Mouse (Mus musculus) midbrain, embryonic 14.5 days (tissue): ENCODE results near the gene Slc22a6. TPM values are rescaled to one million over a fixed set of nuclear protein-coding genes. Genes with fewer than 3 reads are reported as not detected.

Experiments used
- ATAC-seq: fragments of 200-750 bp; cut with Nextera tagmentation; 2 replicates; pipeline ENCODE4 v1.8.0; 2017; ENCODE audit warnings: moderate number of reproducible peaks, moderate library complexity; ENCODE audit not compliant: low FRiP score, low TSS enrichment
- DNase-seq: peaks from one replicate; pipeline ENCODE4 v3.0.0-alpha.2; 2015
- H3K27ac ChIP-seq: fragments of 300-500 bp; sonication (generic); replicated peaks from 2 replicates; pipeline ENCODE4 v1.5.1; 2014; ENCODE audit warnings: mild to moderate bottlenecking, low read depth, low read length, moderate library complexity
- H3K27me3 ChIP-seq: fragments of 300-500 bp; sonication (generic); 2 replicates; pipeline ENCODE4 v1.6.1; 2014; ENCODE audit warnings: low read length, control low read depth, mixed read lengths; ENCODE audit not compliant: control insufficient read depth, insufficient read depth
- H3K36me3 ChIP-seq: fragments of 300-500 bp; sonication (generic); 2 replicates; pipeline ENCODE4 v1.6.1; 2014; ENCODE audit warnings: low read length, control low read depth; ENCODE audit not compliant: control insufficient read depth, insufficient read depth
- H3K4me1 ChIP-seq: fragments of 300-500 bp; sonication (generic); 2 replicates; pipeline ENCODE4 v1.6.1; 2014; ENCODE audit warnings: mild to moderate bottlenecking, antibody characterized with exemption, low read length, control low read depth; ENCODE audit not compliant: control insufficient read depth, insufficient read depth
- H3K4me2 ChIP-seq: fragments of 300-500 bp; sonication (generic); 2 replicates; pipeline ENCODE4 v1.6.1; 2014; ENCODE audit warnings: mild to moderate bottlenecking, low read length, moderate library complexity
- H3K4me3 ChIP-seq: fragments of 300-500 bp; sonication (generic); replicated peaks from 2 replicates; pipeline ENCODE4 v1.5.1; 2014; ENCODE audit warnings: low read depth, low read length
- H3K9ac ChIP-seq: fragments of 300-500 bp; sonication (generic); replicated peaks from 2 replicates; pipeline ENCODE4 v1.6.1; 2014; ENCODE audit warnings: mild to moderate bottlenecking, low read length, moderate library complexity
- H3K9me3 ChIP-seq: fragments of 300-500 bp; sonication (generic); 2 replicates; pipeline ENCODE4 v1.6.1; 2016; ENCODE audit warnings: low read length, control low read depth, mixed read lengths; ENCODE audit not compliant: control insufficient read depth
- WGBS: fragments of 180-500 bp; shearing (Covaris S2); extraction: QIAGEN DNeasy Blood & Tissue Kit; methylation state at CpG from one replicate; pipeline ENCODE4 v1.1.7; 2014; 5-methylcytosine and 5-hydroxymethylcytosine counted together
- polyA plus RNA-seq: library from polyadenylated mRNA; unstranded; fragments of >200 nt; fragmentation: Nextera tagmentation; extraction: Ambion mirVana; gene quantifications from 2 replicates; pipeline ENCODE4 v1.2.1, GENCODE M21; 2014

Gene Slc22a6
- polyA plus RNA-seq, 1 experiment from 2014 or later, result 8.0 TPM

DNA sequence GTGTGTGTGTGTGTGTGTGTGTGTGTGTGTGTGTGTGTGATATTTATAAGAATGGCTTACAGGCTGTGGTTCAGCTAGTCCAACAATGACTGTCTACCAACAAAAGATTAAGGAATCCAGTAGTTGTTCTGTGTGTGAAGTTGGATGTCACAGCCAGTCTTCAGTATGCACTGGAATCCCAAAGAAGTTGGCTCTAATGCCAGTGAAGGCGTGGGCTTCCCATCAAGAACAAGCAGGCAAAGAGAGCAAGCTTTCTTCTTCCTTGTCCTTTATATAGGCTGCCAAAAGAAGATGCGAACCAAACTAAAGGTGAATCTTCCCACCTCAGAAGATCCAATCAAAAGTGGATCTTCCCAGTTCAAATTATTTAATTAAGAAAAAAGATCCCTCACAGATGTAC lies 31.9 kb upstream of the Slc22a6 start:
- WGBS, result 79% methylated on average over 2 of the region's 2 CpGs
- no peak overlapping the region for H3K4me2 ChIP-seq
- no peaks in the 10 kb centered on the region for H3K27me3 ChIP-seq
- no peaks in the 10 kb centered on the region for H3K9me3 ChIP-seq
- DNase-seq (no peak), ATAC-seq (no peak)
- no peak overlapping the region for H3K27ac ChIP-seq
- no peak overlapping the region for H3K4me3 ChIP-seq
- no peaks in the 10 kb centered on the region for H3K36me3 ChIP-seq
- H3K4me1 ChIP-seq, result no peaks in the 10 kb centered on the region
- H3K9ac ChIP-seq, result no peak overlapping the region

DNA sequence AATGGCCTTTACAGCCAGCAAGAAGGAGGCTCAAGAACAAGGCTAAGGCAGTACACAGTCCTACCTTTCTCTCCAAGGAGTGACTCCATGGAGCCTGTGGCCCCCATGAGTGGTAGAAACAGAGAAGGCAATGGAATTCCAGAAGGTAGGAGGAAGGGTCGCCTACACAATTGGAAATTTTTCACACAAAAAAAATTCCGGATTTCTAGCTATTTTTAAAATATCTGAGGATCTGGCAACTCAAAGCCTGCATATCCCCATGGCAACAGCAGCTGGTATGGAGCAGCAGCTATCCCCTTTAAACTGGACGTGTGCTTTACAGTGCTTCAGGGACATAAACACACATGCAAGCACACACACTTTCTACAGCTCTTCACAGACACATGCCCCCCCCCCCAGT lies 31.5 kb upstream of the Slc22a6 start:
- Histone ChIP-seq H3K9me3 (no peaks in the 10 kb centered on the region), H3K27me3 (no peaks in the 10 kb centered on the region), H3K4me3 (no peak overlapping the region), H3K36me3 (no peaks in the 10 kb centered on the region), H3K4me1 (no peaks in the 10 kb centered on the region), H3K9ac (no peak overlapping the region), H3K4me2 (no peak overlapping the region), H3K27ac (no peak overlapping the region)
- WGBS, result 52% methylated on average over 3 of the region's 3 CpGs
- no peak for DNase-seq
- no peak for ATAC-seq

- no peak overlapping the region for H3K4me2 ChIP-seq
- H3K9ac ChIP-seq, result no peak overlapping the region
- H3K4me1 ChIP-seq, result no peaks in the 10 kb centered on the region
- WGBS, result 58% methylated on average over 1 of the region's 1 CpGs
- no peaks in the 10 kb centered on the region for H3K9me3 ChIP-seq
- DNase-seq, result no peak
- no peaks in the 10 kb centered on the region for H3K36me3 ChIP-seq
- no peaks in the 10 kb centered on the region for H3K27me3 ChIP-seq
- no peak overlapping the region for H3K27ac ChIP-seq
- ATAC-seq, result no peak
- no peak overlapping the region for H3K4me3 ChIP-seq
Measured at GRCm38 (mm10) chr19:8587315-8587714, 30.5 kb upstream of the Slc22a6 start.

- no peak within 1 kb of the TSS for H3K4me3 ChIP-seq
- H3K27ac ChIP-seq, result peak within 1 kb of the TSS; percentile 37; the same call in 1 of the 2 replicates
- H3K36me3 ChIP-seq, result no peaks in the 10 kb centered on the region
- ATAC-seq, result no peak
- H3K4me2 ChIP-seq, result no peak within 1 kb of the TSS
- H3K4me1 ChIP-seq, result peaks cover 4% of the 10 kb centered on the region; the same call in 1 of the 2 replicates
- H3K9ac ChIP-seq, result no peak within 1 kb of the TSS; the same call in 1 of the 2 replicates
- no peaks in the 10 kb centered on the region for H3K9me3 ChIP-seq
- WGBS, result 60% methylated on average over 8 of the region's 8 CpGs
- DNase-seq, result no peak
- H3K27me3 ChIP-seq, result no peaks in the 10 kb centered on the region
Measured at GRCm38 (mm10) chr19:8590954-8591353, 26.9 kb upstream of the Slc22a6 start, which contains the start of gene Slc22a8. Gene Slc22a8 (plus strand): TSS chr19:8591254.

GRCm38 (mm10) chr19:8592155-8592554 lies 25.7 kb upstream of the Slc22a6 start:
- Histone ChIP-seq H3K4me3 (no peak overlapping the region), H3K4me2 (no peak overlapping the region), H3K9me3 (no peaks in the 10 kb centered on the region), H3K27me3 (no peaks in the 10 kb centered on the region), H3K27ac (no peak overlapping the region), H3K9ac (no peak overlapping the region), H3K36me3 (no peaks in the 10 kb centered on the region), H3K4me1 (peaks cover 4% of the 10 kb centered on the region; the same call in 1 of the 2 replicates)
- ATAC-seq (no peak), DNase-seq (no peak)
- WGBS, result 69% methylated on average over 2 of the region's 2 CpGs

- Histone ChIP-seq H3K4me2 (no peak overlapping the region), H3K27ac (no peak overlapping the region), H3K9me3 (no peaks in the 10 kb centered on the region), H3K9ac (no peak overlapping the region), H3K36me3 (no peaks in the 10 kb centered on the region), H3K4me3 (no peak overlapping the region), H3K27me3 (no peaks in the 10 kb centered on the region), H3K4me1 (peaks cover 4% of the 10 kb centered on the region; the same call in 1 of the 2 replicates)
- ATAC-seq, result no peak
- DNase-seq, result no peak
- WGBS, result 62% methylated on average over 6 of the region's 6 CpGs
Measured at GRCm38 (mm10) chr19:8592873-8593408, 24.9 kb upstream of the Slc22a6 start.

DNA sequence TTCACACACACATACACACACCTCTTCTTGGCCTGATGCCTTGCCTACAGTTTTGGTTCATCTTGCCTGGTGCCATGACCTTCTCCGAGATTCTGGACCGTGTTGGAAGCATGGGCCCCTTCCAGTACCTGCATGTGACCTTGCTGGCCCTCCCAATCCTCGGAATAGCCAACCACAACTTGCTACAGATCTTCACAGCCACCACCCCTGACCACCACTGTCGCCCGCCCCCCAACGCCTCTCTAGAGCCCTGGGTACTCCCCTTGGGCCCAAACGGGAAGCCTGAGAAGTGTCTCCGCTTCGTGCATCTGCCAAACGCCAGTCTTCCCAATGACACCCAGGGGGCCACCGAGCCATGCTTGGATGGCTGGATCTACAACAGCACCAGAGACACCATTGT lies 24.0 kb upstream of the Slc22a6 start:
- no peak for ATAC-seq
- Histone ChIP-seq H3K27me3 (no peaks in the 10 kb centered on the region), H3K4me2 (no peak overlapping the region), H3K9ac (no peak overlapping the region), H3K4me1 (peaks cover 4% of the 10 kb centered on the region; the same call in 1 of the 2 replicates), H3K4me3 (no peak overlapping the region), H3K36me3 (no peaks in the 10 kb centered on the region), H3K9me3 (no peaks in the 10 kb centered on the region), H3K27ac (no peak overlapping the region)
- DNase-seq, result no peak
- WGBS, result 88% methylated on average over 11 of the region's 11 CpGs

- Histone ChIP-seq H3K4me2 (no peak overlapping the region; the same call in 1 of the 2 replicates), H3K36me3 (no peaks in the 10 kb centered on the region), H3K27ac (no peak overlapping the region), H3K4me1 (peaks cover 4% of the 10 kb centered on the region; the same call in 1 of the 2 replicates), H3K4me3 (no peak overlapping the region), H3K9ac (no peak overlapping the region), H3K9me3 (no peaks in the 10 kb centered on the region), H3K27me3 (no peaks in the 10 kb centered on the region)
- WGBS, result 3% methylated on average over 1 of the region's 1 CpGs
- no peak for ATAC-seq
- DNase-seq, result no peak
Measured at GRCm38 (mm10) chr19:8594518-8594917, 23.3 kb upstream of the Slc22a6 start.

DNA sequence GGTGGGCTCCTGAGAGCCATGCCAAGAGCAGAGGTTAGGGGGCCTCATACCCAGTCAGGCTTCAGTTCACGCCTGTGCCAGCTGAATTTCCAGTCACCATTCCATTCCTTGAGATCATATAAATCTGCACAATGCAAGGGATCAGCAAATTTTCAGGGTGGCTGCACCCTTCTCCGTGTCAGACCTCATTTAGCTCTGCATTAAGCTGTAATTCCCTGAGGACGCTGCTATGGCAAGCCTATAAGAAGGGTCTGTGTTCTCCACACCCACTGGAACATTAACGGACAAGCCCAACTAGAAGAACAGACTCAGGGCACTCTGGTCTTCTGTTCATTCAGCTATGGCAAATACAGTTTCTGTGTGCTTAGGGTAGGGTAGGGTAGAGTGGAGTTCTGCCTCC lies 20.6 kb upstream of the Slc22a6 start:
- WGBS, result 58% methylated on average over 4 of the region's 4 CpGs
- peaks cover 4% of the 10 kb centered on the region; the same call in 1 of the 2 replicates for H3K4me1 ChIP-seq
- no peaks in the 10 kb centered on the region for H3K9me3 ChIP-seq
- H3K27ac ChIP-seq, result no peak overlapping the region
- H3K9ac ChIP-seq, result no peak overlapping the region
- H3K4me2 ChIP-seq, result no peak overlapping the region
- no peak overlapping the region for H3K4me3 ChIP-seq
- DNase-seq (no peak), ATAC-seq (no peak)
- no peaks in the 10 kb centered on the region for H3K27me3 ChIP-seq
- no peaks in the 10 kb centered on the region for H3K36me3 ChIP-seq
